Mouse (Mus musculus) liver, embryonic 14.5 days (tissue): ENCODE data around the gene 5730596B20Rik. TPM values are rescaled to one million over a fixed set of nuclear protein-coding genes. Genes with fewer than 3 reads are reported as not detected.

Source experiments
- ATAC-seq: fragments of 200-750 bp; cut with Nextera tagmentation; 2 replicates; pipeline ENCODE4 v1.8.0; 2017; ENCODE audit warnings: moderate number of reproducible peaks, mild to moderate bottlenecking, moderate library complexity; ENCODE audit not compliant: insufficient read depth
- DNase-seq, 3 experiments: peaks; one replicate each; pipeline ENCODE4 v3.0.0-alpha.2; 2012 to 2013; ENCODE audit warnings: low read depth in 3 of 3, low spot score in 3 of 3
- H3K27ac ChIP-seq: fragments of 300-500 bp; sonication (generic); 2 replicates; pipeline ENCODE4 v1.5.1; 2014; ENCODE audit warnings: moderate library complexity, mild to moderate bottlenecking, control low read depth, inconsistent platforms
- H3K27me3 ChIP-seq: fragments of 300-500 bp; sonication (generic); 2 replicates; pipeline ENCODE4 v1.6.1; 2014; ENCODE audit warnings: mild to moderate bottlenecking, low read length, moderate library complexity; ENCODE audit not compliant: control insufficient read depth, insufficient read depth
- H3K36me3 ChIP-seq: fragments of 300-500 bp; sonication (generic); replicated peaks from 2 replicates; pipeline ENCODE4 v1.6.1; 2014; ENCODE audit warnings: low read depth; ENCODE audit not compliant: control insufficient read depth, insufficient read depth
- H3K4me1 ChIP-seq, 2 experiments: fragments of 200-500 bp in 1 of 2; fragments of 300-500 bp in 1 of 2; sonication (generic) in 1 of 2; replicated peaks; 2 replicates each; pipeline ENCODE4 v1.6.1; 2012 to 2014; ENCODE audit warnings: antibody characterized with exemption in 1 of 2, inconsistent platforms in 1 of 2, low read length in 1 of 2; ENCODE audit not compliant: control insufficient read depth in 2 of 2, insufficient read depth in 2 of 2
- H3K4me2 ChIP-seq: fragments of 300-500 bp; sonication (generic); 2 replicates; pipeline ENCODE4 v1.6.1; 2014; ENCODE audit warnings: low read depth, mild to moderate bottlenecking, control low read depth, moderate library complexity
- H3K4me3 ChIP-seq, 2 experiments: fragments of 200-500 bp in 1 of 2; fragments of 300-500 bp in 1 of 2; sonication (generic) in 1 of 2; 2 replicates each; pipeline ENCODE4 v1.5.1; 2012 to 2014; ENCODE audit warnings: low read depth in 2 of 2, low read length in 2 of 2, mild to moderate bottlenecking in 2 of 2, control low read depth in 1 of 2, inconsistent platforms in 1 of 2, moderate library complexity in 1 of 2; ENCODE audit not compliant: insufficient read depth in 1 of 2
- H3K9ac ChIP-seq: fragments of 300-500 bp; sonication (generic); replicated peaks from 2 replicates; pipeline ENCODE4 v1.6.1; 2014; ENCODE audit warnings: mild to moderate bottlenecking, control low read depth, moderate library complexity
- H3K9me3 ChIP-seq: fragments of 300-500 bp; sonication (generic); 2 replicates; pipeline ENCODE4 v1.6.1; 2016; ENCODE audit warnings: low read length, mixed read lengths; ENCODE audit not compliant: control insufficient read depth
- CTCF ChIP-seq: IDR thresholded peaks from 2 replicates; pipeline ENCODE4 v1.5.1; 2016; ENCODE audit warnings: antibody characterized with exemption, low read depth, control low read depth
- EP300 ChIP-seq: IDR thresholded peaks from 2 replicates; pipeline ENCODE4 v1.6.1; 2016; ENCODE audit warnings: antibody characterized with exemption, low read depth
- WGBS: fragments of 180-500 bp; shearing (Covaris S2); extraction: QIAGEN DNeasy Blood & Tissue Kit; methylation state at CpG from one replicate; pipeline ENCODE4 v1.1.7; 2014; ENCODE audit not compliant: insufficient replicate concordance; 5-methylcytosine and 5-hydroxymethylcytosine counted together
- polyA plus RNA-seq, 2 experiments: library from polyadenylated mRNA; depleted of rRNA in 1 of 2; stranded (reverse) in 1 of 2; unstranded in 1 of 2; fragments of >200 nt; fragmentation: Nextera tagmentation in 1 of 2; extraction: Ambion mirVana in 1 of 2; gene quantifications; 2 replicates each; pipeline versions ENCODE4 v1.2.1 to v1.2.3; 2012 to 2014

5730596B20Rik gene
- polyA plus RNA-seq, 2 experiments: 0.03 to 0.04 TPM

GRCm38 (mm10) chr6:52171938-52172337 lies 5.4 kb upstream of the 5730596B20Rik start:
- Histone ChIP-seq H3K36me3 (no peaks in the 10 kb centered on the region), H3K27ac (no peak overlapping the region), H3K9ac (no peak overlapping the region), H3K27me3 (peaks cover 98% of the 10 kb centered on the region), H3K4me3 (no peak overlapping the region), H3K9me3 (no peaks in the 10 kb centered on the region), H3K4me2 (no peak overlapping the region), H3K4me1 (no peaks in the 10 kb centered on the region)
- no peak for ATAC-seq
- TF ChIP-seq CTCF: no peak
- no peak for TF ChIP-seq EP300
- no peak for DNase-seq
- 30% methylated on average over 7 of the region's 7 CpGs for WGBS

- peak in 1 of 3 experiments; percentile 10 for DNase-seq
- 3% methylated on average over 35 of the region's 35 CpGs for WGBS
- H3K9ac ChIP-seq: no peak overlapping the region
- peaks cover 98% of the 10 kb centered on the region for H3K27me3 ChIP-seq
- H3K36me3 ChIP-seq: no peaks in the 10 kb centered on the region
- H3K4me1 ChIP-seq: no peaks in the 10 kb centered on the region
- peak overlapping the region; percentile 34 for H3K4me2 ChIP-seq
- peak; percentile 15; the same call in 1 of the 2 replicates for ATAC-seq
- H3K4me3 ChIP-seq: no peak overlapping the region
- H3K27ac ChIP-seq: no peak overlapping the region
- TF ChIP-seq EP300 (no peak), CTCF (no peak)
- H3K9me3 ChIP-seq: no peaks in the 10 kb centered on the region
Measured at GRCm38 (mm10) chr6:52172501-52172900, 4.8 kb upstream of the 5730596B20Rik start.

GRCm38 (mm10) chr6:52173648-52174047 lies 3.6 kb upstream of the 5730596B20Rik start:
- no peak for DNase-seq
- no peak overlapping the region for H3K4me2 ChIP-seq

GRCm38 (mm10) chr6:52174968-52175751 lies 2.1 kb upstream of the 5730596B20Rik start:
- H3K36me3 ChIP-seq: no peaks in the 10 kb centered on the region
- H3K4me3 ChIP-seq: peak overlapping the region; percentile 21 to 41
- H3K9ac ChIP-seq: no peak overlapping the region
- peaks cover 100% of the 10 kb centered on the region for H3K27me3 ChIP-seq
- no peak overlapping the region for H3K27ac ChIP-seq
- H3K4me1 ChIP-seq: no peaks in the 10 kb centered on the region
- no peak for DNase-seq
- 3% methylated on average over 41 of the region's 41 CpGs for WGBS
- no peak for TF ChIP-seq CTCF
- no peak for TF ChIP-seq EP300
- H3K4me2 ChIP-seq: peak overlapping the region; percentile 2
- no peak for ATAC-seq
- H3K9me3 ChIP-seq: no peaks in the 10 kb centered on the region

More at GRCm38 (mm10) chr6:52173648-52174047, 3.6 kb upstream of the 5730596B20Rik start:
- Histone ChIP-seq H3K27me3 (peaks cover 98% of the 10 kb centered on the region), H3K27ac (no peak overlapping the region), H3K9me3 (no peaks in the 10 kb centered on the region), H3K36me3 (no peaks in the 10 kb centered on the region), H3K4me1 (no peaks in the 10 kb centered on the region), H3K9ac (no peak overlapping the region), H3K4me3 (no peak overlapping the region)
- TF ChIP-seq CTCF (no peak), EP300 (no peak)
- WGBS: 12% methylated on average over 4 of the region's 4 CpGs
- ATAC-seq: no peak

- WGBS: 1% methylated on average over 20 of the region's 35 CpGs
- no peaks in the 10 kb centered on the region for H3K9me3 ChIP-seq
- ATAC-seq (no peak), DNase-seq (no peak)
- TF ChIP-seq EP300 (no peak), CTCF (no peak)
- H3K4me3 ChIP-seq: peak overlapping the region in 1 of 2 experiments; percentile 21; a peak in 1 of 4 replicates
- H3K36me3 ChIP-seq: no peaks in the 10 kb centered on the region
- no peak overlapping the region; the same call in 1 of the 2 replicates for H3K4me2 ChIP-seq
- no peaks in the 10 kb centered on the region for H3K4me1 ChIP-seq
- no peak overlapping the region for H3K27ac ChIP-seq
- no peak overlapping the region for H3K9ac ChIP-seq
- H3K27me3 ChIP-seq: peaks cover 97% of the 10 kb centered on the region
Measured at GRCm38 (mm10) chr6:52175864-52176263, 1.4 kb upstream of the 5730596B20Rik start.
